12 mouse cellular contexts compared by ENCODE assay signal in genomic region chr7:144132699-144133387, GRCm38 (mm10).
A peak's percentile ranks its signal among the peaks of the same experiment; 100 is the strongest.
DNase-seq lines count a peak whose midpoint lies in the region; ATAC-seq and TF ChIP-seq lines count a peak whose summit lies in the region.
"Had no signal": no experiment of that assay in that cellular context is flagged by ENCODE, and none has a peak within 500 bp of the region (broad histone marks: within the 10 kb centered on the region; RNA-seq: fewer than 3 reads in every experiment).

No protein-coding gene starts in this region.

- H3K9me3 ChIP-seq in hindbrain, embryonic 12.5 days (replicated peaks): no peaks in the 10 kb centered on the region
- no peaks in the 10 kb centered on the region for H3K9me3 ChIP-seq in hindbrain, embryonic 11.5 days (ENCODE audit: control insufficient read depth, low read length)
- H3K9me3 ChIP-seq: liver, embryonic 15.5 days had no signal

- H3K27me3 ChIP-seq in hindbrain, embryonic 12.5 days: no peaks in the 10 kb centered on the region
- no peaks in the 10 kb centered on the region for H3K27me3 ChIP-seq in hindbrain, embryonic 11.5 days (ENCODE audit: control insufficient read depth, insufficient read depth, low read length)
- H3K27me3 ChIP-seq: liver, embryonic 15.5 days had no signal

- intact Hi-C loops in left cerebral cortex, adult 2 months (cut with DNase I): loop anchor here (2.0 kb wide), 1 partner anchor 42 kb away; no protein-coding TSS in a partner anchor

- H3K4me2 ChIP-seq in hindbrain, embryonic 12.5 days (replicated peaks): no peak overlapping the region
- H3K4me2 ChIP-seq in hindbrain, embryonic 11.5 days (replicated peaks; ENCODE audit: low read depth, low read length): no peak overlapping the region
- H3K4me2 ChIP-seq: liver, embryonic 15.5 days had no signal

- H3K4me3 ChIP-seq in hindbrain, embryonic 12.5 days: no peak overlapping the region
- no peak overlapping the region for H3K4me3 ChIP-seq in hindbrain, embryonic 11.5 days (ENCODE audit: low read depth, low read length)
- peak overlapping the region; percentile 47 for H3K4me3 ChIP-seq in left cerebral cortex, adult 2 months
- H3K4me3 ChIP-seq: liver, embryonic 15.5 days had no signal

- peaks cover 10% of the 10 kb centered on the region; the same call in 1 of the 2 replicates for H3K4me1 ChIP-seq in hindbrain, embryonic 12.5 days
- H3K4me1 ChIP-seq in hindbrain, embryonic 11.5 days (replicated peaks; ENCODE audit: control insufficient read depth, insufficient read depth, low read length): no peaks in the 10 kb centered on the region
- H3K4me1 ChIP-seq: liver, embryonic 15.5 days had no signal

- no peaks in the 10 kb centered on the region for H3K36me3 ChIP-seq in hindbrain, embryonic 12.5 days
- H3K36me3 ChIP-seq in hindbrain, embryonic 11.5 days (ENCODE audit: control insufficient read depth, insufficient read depth, low read length): no peaks in the 10 kb centered on the region
- H3K36me3 ChIP-seq: liver, embryonic 15.5 days had no signal

- 0 out of 2 replicates have a peak, but pooled peaks have one; percentile 48 for ATAC-seq in hindbrain, embryonic 12.5 days (ENCODE audit: low FRiP score)
- no peak for ATAC-seq in hindbrain, embryonic 11.5 days (ENCODE audit: low FRiP score)
- ATAC-seq: CD4-positive, CD25-positive, alpha-beta regulatory T cell, adult 4 months had no signal

- no peak for DNase-seq in hindbrain, embryonic 11.5 days (ENCODE audit: low spot score)
- peak; percentile 26 to 31 for DNase-seq in frontal cortex, postnatal 14 days (ENCODE audit: low spot score in 2 of 2)
- peak; percentile 24 to 46 for DNase-seq in left cerebral cortex, adult 2 months (ENCODE audit: extremely low spot score in 1 of 2, low spot score in 2 of 2)
- peak; percentile 76 to 87 for DNase-seq in right cerebral cortex, postnatal 10 days (ENCODE audit: low spot score in 2 of 2)
- DNase-seq in adipocyte (ENCODE audit: low spot score): no peak
- DNase-seq in embryo, embryonic 9.5 days (ENCODE audit: extremely low spot score): no peak
- no peak for DNase-seq in kidney, postnatal 25 days
- DNase-seq: gastrocnemius, postnatal 25 days; heart, postnatal 14 days had no signal

- WGBS in hindbrain, embryonic 12.5 days: 78% methylated on average over 22 of the region's 22 CpGs
- WGBS in hindbrain, embryonic 11.5 days: 77% methylated on average over 22 of the region's 22 CpGs

- TF ChIP-seq CTCF in left cerebral cortex, adult 2 months (IDR thresholded peaks at IDR 0.05): no peak

- no peak overlapping the region for H3K9ac ChIP-seq in hindbrain, embryonic 12.5 days
- H3K9ac ChIP-seq in hindbrain, embryonic 11.5 days (ENCODE audit: low read depth, low read length): no peak overlapping the region
- H3K9ac ChIP-seq: liver, embryonic 15.5 days had no signal

- peak overlapping the region; percentile 31; the same call in 1 of the 2 replicates for H3K27ac ChIP-seq in hindbrain, embryonic 12.5 days
- no peak overlapping the region for H3K27ac ChIP-seq in hindbrain, embryonic 11.5 days (ENCODE audit: low read depth, low read length)
- H3K27ac ChIP-seq in left cerebral cortex, adult 2 months: peak overlapping the region; percentile 85
- H3K27ac ChIP-seq: liver, embryonic 15.5 days had no signal

Comparison
In these comparisons a context has a peak if more than half of its experiments do, and no peak if none do; other contexts are left out.
1. DNase-seq: peak in frontal cortex, postnatal 14 days (2 of 2), left cerebral cortex, adult 2 months (2 of 2) and right cerebral cortex, postnatal 10 days (2 of 2); none in hindbrain, embryonic 11.5 days (single experiment), adipocyte (single experiment), embryo, embryonic 9.5 days (single experiment) and kidney, postnatal 25 days (0 of 2).